Mouse (Mus musculus): ENCODE data around the gene Micall2. TPM values are rescaled to one million over a fixed set of nuclear protein-coding genes. Genes with fewer than 3 reads are reported as not detected.

Gene Micall2
- polyA plus RNA-seq, 1 experiment from 2014 or later = 6.5 TPM

GRCm38 (mm10) chr5:139723113-139723512 is 13.0 kb downstream of the Micall2 start:
- DNase-seq (ENCODE audit: low spot score) = no peak

GRCm38 (mm10) chr5:139722709-139723108 is 13.4 kb downstream of the Micall2 start:
- H3K9ac ChIP-seq (ENCODE audit: low read length) = no peak overlapping the region
- no peak for ATAC-seq (replicated peaks; ENCODE audit: low FRiP score, low TSS enrichment, low read depth)

More at GRCm38 (mm10) chr5:139723113-139723512, 13.0 kb downstream of the Micall2 start:
- H3K4me3 ChIP-seq (ENCODE audit: low read depth, low read length) = no peak overlapping the region
- no peaks in the 10 kb centered on the region for H3K36me3 ChIP-seq (ENCODE audit: control insufficient read depth, insufficient read depth, low read length)
- no peaks in the 10 kb centered on the region for H3K9me3 ChIP-seq (ENCODE audit: control insufficient read depth, low read length)
- H3K4me2 ChIP-seq (ENCODE audit: low read length) = no peak overlapping the region
- 70% methylated on average over 9 of the region's 9 CpGs for WGBS
- H3K9ac ChIP-seq (ENCODE audit: low read length) = no peak overlapping the region
- H3K27me3 ChIP-seq (replicated peaks; ENCODE audit: control insufficient read depth, insufficient read depth, low read length) = no peaks in the 10 kb centered on the region
- no peak overlapping the region for H3K27ac ChIP-seq (ENCODE audit: low read depth)
- ATAC-seq (replicated peaks; ENCODE audit: low FRiP score, low TSS enrichment, low read depth) = no peak
- peaks cover 7% of the 10 kb centered on the region; the same call in 1 of the 2 replicates for H3K4me1 ChIP-seq (replicated peaks; ENCODE audit: control insufficient read depth, insufficient read depth, low read length)

GRCm38 (mm10) chr5:139718949-139719348 is 17.2 kb downstream of the Micall2 start:
- Histone ChIP-seq H3K9ac (ENCODE audit: low read length) (no peak overlapping the region), H3K27me3 (replicated peaks; ENCODE audit: control insufficient read depth, insufficient read depth, low read length) (no peaks in the 10 kb centered on the region), H3K27ac (ENCODE audit: low read depth) (no peak overlapping the region), H3K36me3 (ENCODE audit: control insufficient read depth, insufficient read depth, low read length) (no peaks in the 10 kb centered on the region), H3K9me3 (ENCODE audit: control insufficient read depth, low read length) (no peaks in the 10 kb centered on the region), H3K4me1 (replicated peaks; ENCODE audit: control insufficient read depth, insufficient read depth, low read length) (no peaks in the 10 kb centered on the region), H3K4me2 (ENCODE audit: low read length) (no peak overlapping the region), H3K4me3 (ENCODE audit: low read depth, low read length) (no peak overlapping the region)
- whole genome bisulfite sequencing = 75% methylated on average over 7 of the region's 7 CpGs
- no peak for DNase-seq (ENCODE audit: low spot score)
- ATAC-seq (replicated peaks; ENCODE audit: low FRiP score, low TSS enrichment, low read depth) = no peak

More at GRCm38 (mm10) chr5:139722709-139723108, 13.4 kb downstream of the Micall2 start:
- Histone ChIP-seq H3K27me3 (replicated peaks; ENCODE audit: control insufficient read depth, insufficient read depth, low read length) (no peaks in the 10 kb centered on the region), H3K4me3 (ENCODE audit: low read depth, low read length) (no peak overlapping the region), H3K9me3 (ENCODE audit: control insufficient read depth, low read length) (no peaks in the 10 kb centered on the region), H3K27ac (ENCODE audit: low read depth) (no peak overlapping the region), H3K4me1 (replicated peaks; ENCODE audit: control insufficient read depth, insufficient read depth, low read length) (peaks cover 7% of the 10 kb centered on the region; the same call in 1 of the 2 replicates), H3K4me2 (ENCODE audit: low read length) (no peak overlapping the region), H3K36me3 (ENCODE audit: control insufficient read depth, insufficient read depth, low read length) (no peaks in the 10 kb centered on the region)
- WGBS = 66% methylated on average over 6 of the region's 6 CpGs
- no peak for DNase-seq (ENCODE audit: low spot score)

GRCm38 (mm10) chr5:139718540-139718939 is 17.6 kb downstream of the Micall2 start:
- H3K9ac ChIP-seq (ENCODE audit: low read length) = no peak overlapping the region
- no peaks in the 10 kb centered on the region for H3K9me3 ChIP-seq (ENCODE audit: control insufficient read depth, low read length)
- no peak overlapping the region for H3K27ac ChIP-seq (ENCODE audit: low read depth)

GRCm38 (mm10) chr5:139717723-139718122 is 18.4 kb downstream of the Micall2 start:
- Histone ChIP-seq H3K4me1 (replicated peaks; ENCODE audit: control insufficient read depth, insufficient read depth, low read length) (no peaks in the 10 kb centered on the region), H3K4me3 (ENCODE audit: low read depth, low read length) (no peak overlapping the region), H3K9me3 (ENCODE audit: control insufficient read depth, low read length) (no peaks in the 10 kb centered on the region), H3K27me3 (replicated peaks; ENCODE audit: control insufficient read depth, insufficient read depth, low read length) (no peaks in the 10 kb centered on the region), H3K4me2 (ENCODE audit: low read length) (no peak overlapping the region), H3K27ac (ENCODE audit: low read depth) (no peak overlapping the region), H3K9ac (ENCODE audit: low read length) (no peak overlapping the region), H3K36me3 (ENCODE audit: control insufficient read depth, insufficient read depth, low read length) (no peaks in the 10 kb centered on the region)
- no peak; the same call in 1 of the 2 replicates for ATAC-seq (replicated peaks; ENCODE audit: low FRiP score, low TSS enrichment, low read depth)
- DNase-seq (ENCODE audit: low spot score) = peak; percentile 75
- WGBS = 92% methylated on average over 2 of the region's 2 CpGs

More at GRCm38 (mm10) chr5:139718540-139718939, 17.6 kb downstream of the Micall2 start:
- ATAC-seq (replicated peaks; ENCODE audit: low FRiP score, low TSS enrichment, low read depth) (no peak), DNase-seq (ENCODE audit: low spot score) (no peak)
- Histone ChIP-seq H3K4me3 (ENCODE audit: low read depth, low read length) (no peak overlapping the region), H3K27me3 (replicated peaks; ENCODE audit: control insufficient read depth, insufficient read depth, low read length) (no peaks in the 10 kb centered on the region), H3K36me3 (ENCODE audit: control insufficient read depth, insufficient read depth, low read length) (no peaks in the 10 kb centered on the region), H3K4me1 (replicated peaks; ENCODE audit: control insufficient read depth, insufficient read depth, low read length) (no peaks in the 10 kb centered on the region), H3K4me2 (ENCODE audit: low read length) (no peak overlapping the region)
- 69% methylated on average over 6 of the region's 6 CpGs for WGBS

- WGBS = 97% methylated on average over 10 of the region's 10 CpGs
- ATAC-seq (replicated peaks; ENCODE audit: low FRiP score, low TSS enrichment, low read depth) (no peak), DNase-seq (ENCODE audit: low spot score) (no peak)
- Histone ChIP-seq H3K4me1 (replicated peaks; ENCODE audit: control insufficient read depth, insufficient read depth, low read length) (no peaks in the 10 kb centered on the region), H3K4me2 (ENCODE audit: low read length) (no peak overlapping the region), H3K9me3 (ENCODE audit: control insufficient read depth, low read length) (no peaks in the 10 kb centered on the region), H3K4me3 (ENCODE audit: low read depth, low read length) (no peak overlapping the region), H3K36me3 (ENCODE audit: control insufficient read depth, insufficient read depth, low read length) (peaks cover 12% of the 10 kb centered on the region; the same call in 1 of the 2 replicates), H3K9ac (ENCODE audit: low read length) (no peak overlapping the region), H3K27me3 (replicated peaks; ENCODE audit: control insufficient read depth, insufficient read depth, low read length) (no peaks in the 10 kb centered on the region), H3K27ac (ENCODE audit: low read depth) (no peak overlapping the region)
These were observed 29.6 kb downstream of the Micall2 start for GRCm38 (mm10) chr5:139706496-139706895.

- Histone ChIP-seq H3K27ac (ENCODE audit: low read depth) (no peak overlapping the region), H3K27me3 (replicated peaks; ENCODE audit: control insufficient read depth, insufficient read depth, low read length) (no peaks in the 10 kb centered on the region), H3K36me3 (ENCODE audit: control insufficient read depth, insufficient read depth, low read length) (no peaks in the 10 kb centered on the region), H3K4me1 (replicated peaks; ENCODE audit: control insufficient read depth, insufficient read depth, low read length) (no peaks in the 10 kb centered on the region), H3K4me2 (ENCODE audit: low read length) (no peak overlapping the region), H3K4me3 (ENCODE audit: low read depth, low read length) (no peak overlapping the region), H3K9me3 (ENCODE audit: control insufficient read depth, low read length) (no peaks in the 10 kb centered on the region), H3K9ac (ENCODE audit: low read length) (no peak overlapping the region)
- 58% methylated on average over 2 of the region's 2 CpGs for WGBS
- DNase-seq (ENCODE audit: low spot score) = no peak
- no peak for ATAC-seq (replicated peaks; ENCODE audit: low FRiP score, low TSS enrichment, low read depth)
These were observed 33.2 kb downstream of the Micall2 start for GRCm38 (mm10) chr5:139702905-139703304.

- Histone ChIP-seq H3K4me1 (replicated peaks; ENCODE audit: control insufficient read depth, insufficient read depth, low read length) (no peaks in the 10 kb centered on the region), H3K4me3 (ENCODE audit: low read depth, low read length) (no peak overlapping the region), H3K27me3 (replicated peaks; ENCODE audit: control insufficient read depth, insufficient read depth, low read length) (no peaks in the 10 kb centered on the region), H3K27ac (ENCODE audit: low read depth) (no peak overlapping the region), H3K4me2 (ENCODE audit: low read length) (no peak overlapping the region), H3K9me3 (ENCODE audit: control insufficient read depth, low read length) (no peaks in the 10 kb centered on the region), H3K9ac (ENCODE audit: low read length) (no peak overlapping the region), H3K36me3 (ENCODE audit: control insufficient read depth, insufficient read depth, low read length) (no peaks in the 10 kb centered on the region)
- DNase-seq (ENCODE audit: low spot score) (no peak), ATAC-seq (replicated peaks; ENCODE audit: low FRiP score, low TSS enrichment, low read depth) (no peak)
- 50% methylated on average over 9 of the region's 10 CpGs for WGBS
These were observed 33.9 kb downstream of the Micall2 start for GRCm38 (mm10) chr5:139702236-139702635.

- Histone ChIP-seq H3K27ac (ENCODE audit: low read depth) (no peak overlapping the region), H3K4me3 (ENCODE audit: low read depth, low read length) (no peak overlapping the region), H3K27me3 (replicated peaks; ENCODE audit: control insufficient read depth, insufficient read depth, low read length) (no peaks in the 10 kb centered on the region), H3K9me3 (ENCODE audit: control insufficient read depth, low read length) (no peaks in the 10 kb centered on the region), H3K4me2 (ENCODE audit: low read length) (no peak overlapping the region), H3K4me1 (replicated peaks; ENCODE audit: control insufficient read depth, insufficient read depth, low read length) (no peaks in the 10 kb centered on the region), H3K9ac (ENCODE audit: low read length) (no peak overlapping the region), H3K36me3 (ENCODE audit: control insufficient read depth, insufficient read depth, low read length) (no peaks in the 10 kb centered on the region)
- ATAC-seq (replicated peaks; ENCODE audit: low FRiP score, low TSS enrichment, low read depth) = no peak
- WGBS = 90% methylated on average over 6 of the region's 6 CpGs
- no peak for DNase-seq (ENCODE audit: low spot score)
These were observed 39.2 kb downstream of the Micall2 start for GRCm38 (mm10) chr5:139696954-139697353.

Measured in intestine, embryonic 14.5 days (tissue).